Mouse (Mus musculus): ENCODE results near the gene Cep295.

DNA sequence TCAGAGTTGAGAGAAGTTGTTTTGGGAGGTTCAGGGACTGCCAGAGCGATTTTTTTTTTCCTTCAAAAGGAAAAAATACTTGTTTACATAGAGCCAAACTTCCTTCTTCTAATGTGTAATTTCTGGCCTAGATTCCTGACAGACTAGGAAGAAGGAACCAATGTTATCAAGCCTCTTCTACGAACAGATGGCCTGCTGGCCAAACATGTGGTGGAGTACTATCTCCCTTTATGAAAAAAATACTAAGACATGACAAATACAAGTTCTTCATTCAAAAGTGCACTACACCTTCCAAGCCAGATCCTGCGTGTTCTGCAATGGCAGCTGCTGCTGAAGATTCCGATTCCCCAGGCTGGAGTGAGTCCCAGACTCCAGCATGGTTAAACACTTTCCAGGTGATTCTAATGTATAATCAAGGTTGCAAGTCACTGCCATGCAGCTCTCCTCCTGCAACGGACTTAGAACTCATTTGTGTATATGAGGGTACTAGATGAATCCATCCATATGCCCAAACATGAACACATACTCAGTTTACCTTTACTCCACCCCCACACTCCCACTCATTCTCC, 29.6 kb upstream of the Cep295 start:
- TF ChIP-seq CTCF (IDR thresholded peaks at IDR 0.05; ENCODE audit: low read depth, low read length) (no peak), EP300 (IDR thresholded peaks at IDR 0.05; ENCODE audit: insufficient read depth, low read depth, low read length) (no peak)
